Mouse (Mus musculus) forebrain, embryonic 12.5 days (tissue): ENCODE data around the gene Rpl36-ps4. TPM values are rescaled to one million over a fixed set of nuclear protein-coding genes. Genes with fewer than 3 reads are reported as not detected.
A peak's percentile ranks its signal among the peaks of the same experiment; 100 is the strongest.
"Not testable (repeated sequence)": the region's sequence is repeated elsewhere in the genome, so short reads cannot be mapped to it uniquely, and the experiment has no call there.

Experiments used
- ATAC-seq: fragments of 200-750 bp; cut with Nextera tagmentation; 2 replicates; pipeline ENCODE4 v1.8.0; 2017; ENCODE audit warnings: moderate TSS enrichment; ENCODE audit not compliant: low FRiP score
- H3K27ac ChIP-seq: fragments of 300-500 bp; sonication (generic); 2 replicates; pipeline ENCODE4 v1.5.1; 2016; ENCODE audit warnings: mild to moderate bottlenecking
- H3K27me3 ChIP-seq: fragments of 300-500 bp; sonication (generic); 2 replicates; pipeline ENCODE4 v1.6.1; 2016; ENCODE audit warnings: mild to moderate bottlenecking
- H3K36me3 ChIP-seq: fragments of 300-500 bp; sonication (generic); replicated peaks from 2 replicates; pipeline ENCODE4 v1.6.1; 2016; ENCODE audit warnings: mild to moderate bottlenecking
- H3K4me1 ChIP-seq: fragments of 300-500 bp; sonication (generic); 2 replicates; pipeline ENCODE4 v1.6.1; 2016
- H3K4me2 ChIP-seq: fragments of 300-500 bp; sonication (generic); 2 replicates; pipeline ENCODE4 v1.6.1; 2016; ENCODE audit warnings: mild to moderate bottlenecking, moderate library complexity
- H3K4me3 ChIP-seq: fragments of 300-500 bp; sonication (generic); replicated peaks from 2 replicates; pipeline ENCODE4 v1.5.1; 2016; ENCODE audit warnings: mild to moderate bottlenecking
- H3K9ac ChIP-seq: fragments of 300-500 bp; sonication (generic); 2 replicates; pipeline ENCODE4 v1.6.1; 2016; ENCODE audit warnings: mild to moderate bottlenecking
- H3K9me3 ChIP-seq: fragments of 300-500 bp; sonication (generic); 2 replicates; pipeline ENCODE4 v1.6.1; 2016
- WGBS: fragments of 180-500 bp; shearing (Covaris S2); methylation state at CpG from one replicate; pipeline ENCODE4 v1.1.7; 2016; 5-methylcytosine and 5-hydroxymethylcytosine counted together
- polyA plus RNA-seq: library from polyadenylated mRNA; unstranded; fragments of >200 nt; fragmentation: Nextera tagmentation; extraction: Ambion mirVana; gene quantifications from 2 replicates; pipeline ENCODE4 v1.2.1, GENCODE M21; 2016

The Rpl36-ps4 gene
- polyA plus RNA-seq, 1 experiment from 2014 or later, result not detected

- Histone ChIP-seq H3K4me3 (no peak overlapping the region), H3K4me2 (no peak overlapping the region), H3K9me3 (no peaks in the 10 kb centered on the region), H3K36me3 (no peaks in the 10 kb centered on the region), H3K4me1 (peaks cover 26% of the 10 kb centered on the region), H3K27ac (no peak overlapping the region), H3K27me3 (peaks cover 3% of the 10 kb centered on the region), H3K9ac (no peak overlapping the region)
- no peak for ATAC-seq
- WGBS, result 79% methylated on average over 1 of the region's 1 CpGs
Measured at GRCm38 (mm10) chr17:87882594-87882993, 38.2 kb upstream of the Rpl36-ps4 start.

DNA sequence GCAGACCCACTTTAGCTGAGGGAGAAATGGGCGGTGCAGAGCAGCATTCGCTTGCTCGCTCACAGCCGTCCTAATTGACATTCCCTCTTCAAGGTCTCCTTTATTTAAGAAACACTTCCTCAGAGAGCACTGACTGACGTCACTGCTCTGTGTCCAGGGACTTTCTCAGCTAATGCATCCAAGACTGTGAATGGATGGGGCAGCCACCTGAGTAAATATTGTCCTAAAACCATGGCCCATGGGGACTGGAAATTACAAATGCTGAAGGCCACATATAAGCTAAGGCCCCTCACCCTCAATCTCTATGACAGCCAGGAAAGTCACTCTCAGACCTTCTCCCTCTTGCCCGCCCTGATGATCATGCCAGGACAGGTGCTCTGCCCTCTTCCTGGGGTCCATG, 23.6 kb upstream of the Rpl36-ps4 start:
- WGBS, result 49% methylated on average over 6 of the region's 6 CpGs
- Histone ChIP-seq H3K4me1 (peaks cover 5% of the 10 kb centered on the region), H3K4me2 (no peak overlapping the region), H3K36me3 (no peaks in the 10 kb centered on the region), H3K27ac (no peak overlapping the region), H3K27me3 (no peaks in the 10 kb centered on the region), H3K4me3 (no peak overlapping the region), H3K9me3 (no peaks in the 10 kb centered on the region), H3K9ac (no peak overlapping the region)
- ATAC-seq, result 0 out of 2 replicates have a peak, but pooled peaks have one; percentile 20

- H3K27me3 ChIP-seq, result no peaks in the 10 kb centered on the region
- H3K36me3 ChIP-seq, result no peaks in the 10 kb centered on the region
- H3K27ac ChIP-seq, result no peak overlapping the region
- H3K9me3 ChIP-seq, result no peaks in the 10 kb centered on the region
- H3K4me3 ChIP-seq, result no peak overlapping the region
- ATAC-seq, result no peak
- H3K4me2 ChIP-seq, result no peak overlapping the region
- H3K9ac ChIP-seq, result no peak overlapping the region
- WGBS, result 67% methylated on average over 4 of the region's 4 CpGs
- H3K4me1 ChIP-seq, result peaks cover 17% of the 10 kb centered on the region
Measured at GRCm38 (mm10) chr17:87900677-87901076, 20.1 kb upstream of the Rpl36-ps4 start.

GRCm38 (mm10) chr17:87901163-87901562, 19.6 kb upstream of the Rpl36-ps4 start:
- Histone ChIP-seq H3K4me3 (no peak overlapping the region), H3K9ac (no peak overlapping the region), H3K9me3 (no peaks in the 10 kb centered on the region), H3K27me3 (no peaks in the 10 kb centered on the region), H3K27ac (no peak overlapping the region), H3K36me3 (no peaks in the 10 kb centered on the region), H3K4me2 (no peak overlapping the region), H3K4me1 (peaks cover 17% of the 10 kb centered on the region)
- WGBS, result 41% methylated on average over 7 of the region's 7 CpGs
- ATAC-seq, result no peak

DNA sequence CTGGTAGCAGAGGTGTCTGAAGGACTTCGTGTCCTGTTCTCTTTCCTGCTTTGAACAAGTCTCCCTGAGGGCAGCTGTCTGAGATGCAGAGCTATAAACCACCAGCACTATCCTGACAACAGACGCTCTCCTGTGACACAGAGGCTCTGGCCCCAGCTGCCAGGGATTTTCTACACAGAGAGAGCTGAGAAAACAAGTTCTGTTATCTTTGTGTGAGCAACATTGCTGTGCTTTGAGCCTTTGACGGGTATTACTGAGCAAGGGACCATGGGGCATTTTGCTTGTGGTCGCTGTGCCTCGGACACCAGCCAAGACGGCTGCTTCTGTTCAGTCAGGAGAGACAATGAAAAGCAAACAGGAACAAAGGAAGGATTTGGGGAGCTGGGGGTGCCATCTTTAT, 17.6 kb upstream of the Rpl36-ps4 start:
- Histone ChIP-seq H3K9ac (no peak overlapping the region), H3K4me1 (peaks cover 17% of the 10 kb centered on the region), H3K4me2 (no peak overlapping the region), H3K36me3 (no peaks in the 10 kb centered on the region), H3K27ac (peak overlapping the region; percentile 53), H3K4me3 (no peak overlapping the region), H3K27me3 (no peaks in the 10 kb centered on the region), H3K9me3 (no peaks in the 10 kb centered on the region)
- peak; percentile 44; the same call in 1 of the 2 replicates for ATAC-seq
- 17% methylated on average over 6 of the region's 6 CpGs for WGBS

- Histone ChIP-seq H3K4me2 (no peak overlapping the region), H3K27ac (peak overlapping the region; percentile 53; the same call in 1 of the 2 replicates), H3K36me3 (no peaks in the 10 kb centered on the region), H3K9me3 (no peaks in the 10 kb centered on the region), H3K27me3 (no peaks in the 10 kb centered on the region), H3K4me3 (no peak overlapping the region), H3K4me1 (peaks cover 17% of the 10 kb centered on the region), H3K9ac (no peak overlapping the region)
- no peak for ATAC-seq
- WGBS, result 92% methylated on average over 8 of the region's 8 CpGs
Measured at GRCm38 (mm10) chr17:87903725-87904124, 17.1 kb upstream of the Rpl36-ps4 start.

DNA sequence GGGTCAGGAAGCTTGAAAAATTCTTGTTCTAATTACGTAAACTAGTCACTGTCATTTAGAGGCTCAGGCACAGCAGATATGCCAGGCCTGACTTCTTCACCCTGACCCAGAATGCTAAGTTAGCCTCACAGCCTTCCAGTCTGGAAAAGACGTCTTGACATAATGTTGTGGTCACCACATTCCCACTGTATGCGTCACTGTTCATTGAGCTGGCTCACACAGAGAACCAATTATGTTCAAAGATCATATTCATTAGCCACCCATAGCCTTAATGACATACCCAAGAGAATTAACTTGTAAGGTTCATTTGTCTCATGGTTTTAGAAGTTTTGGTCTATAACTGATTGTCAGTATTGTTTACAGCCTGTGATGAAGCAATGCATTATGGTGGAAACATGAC, 5.4 kb upstream of the Rpl36-ps4 start:
- Histone ChIP-seq H3K9ac (no peak overlapping the region), H3K27ac (no peak overlapping the region), H3K27me3 (no peaks in the 10 kb centered on the region), H3K4me2 (no peak overlapping the region), H3K4me1 (no peaks in the 10 kb centered on the region), H3K36me3 (no peaks in the 10 kb centered on the region), H3K4me3 (no peak overlapping the region), H3K9me3 (0 out of 2 replicates have a peak, but pooled peaks cover 7% of the 10 kb centered on the region)
- no peak for ATAC-seq
- WGBS, result 88% methylated on average over 3 of the region's 3 CpGs

DNA sequence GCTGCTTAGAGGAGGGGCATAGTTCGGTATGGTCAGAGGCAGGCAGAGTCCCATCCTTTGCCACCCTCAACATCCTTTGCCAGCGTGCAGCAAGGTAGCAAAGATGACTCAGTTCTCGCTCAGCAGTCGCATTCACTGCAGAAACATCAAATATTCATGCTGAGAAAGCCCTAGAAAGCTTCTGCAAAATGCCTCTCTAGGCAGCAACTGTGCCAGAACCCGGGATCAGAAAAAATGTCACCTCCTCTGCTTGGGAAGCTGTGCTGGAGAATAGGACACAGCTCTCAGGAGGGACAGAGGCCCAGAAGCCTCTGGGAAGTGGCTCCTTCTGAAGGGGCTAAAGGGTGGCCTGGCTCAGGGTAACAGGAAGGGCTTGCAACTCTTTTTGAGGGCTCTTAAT, 2.7 kb upstream of the Rpl36-ps4 start:
- ATAC-seq, result no peak

GRCm38 (mm10) chr17:87934326-87934725, 13.5 kb downstream of the Rpl36-ps4 start:
- no peak overlapping the region for H3K9ac ChIP-seq
- no peak overlapping the region for H3K4me2 ChIP-seq
- H3K27ac ChIP-seq, result no peak overlapping the region
- no peaks in the 10 kb centered on the region for H3K27me3 ChIP-seq
- no peak for ATAC-seq
- H3K36me3 ChIP-seq, result no peaks in the 10 kb centered on the region
- no peaks in the 10 kb centered on the region for H3K9me3 ChIP-seq
- no peak overlapping the region for H3K4me3 ChIP-seq
- 82% methylated on average over 10 of the region's 10 CpGs for WGBS
- H3K4me1 ChIP-seq, result no peaks in the 10 kb centered on the region

More for the DNA sequence above, 2.7 kb upstream of the Rpl36-ps4 start:
- WGBS, result 86% methylated on average over 5 of the region's 5 CpGs
- H3K9me3 ChIP-seq, result no peaks in the 10 kb centered on the region
- no peak overlapping the region for H3K4me2 ChIP-seq
- no peaks in the 10 kb centered on the region for H3K27me3 ChIP-seq
- H3K27ac ChIP-seq, result no peak overlapping the region
- no peaks in the 10 kb centered on the region for H3K4me1 ChIP-seq
- H3K9ac ChIP-seq, result no peak overlapping the region
- H3K4me3 ChIP-seq, result no peak overlapping the region
- H3K36me3 ChIP-seq, result no peaks in the 10 kb centered on the region

GRCm38 (mm10) chr17:87934736-87935135, 14.0 kb downstream of the Rpl36-ps4 start:
- H3K27ac ChIP-seq, result no peak overlapping the region
- H3K4me2 ChIP-seq, result no peak overlapping the region
- ATAC-seq, result no peak
- H3K9me3 ChIP-seq, result no peaks in the 10 kb centered on the region
- H3K9ac ChIP-seq, result no peak overlapping the region
- 87% methylated on average over 8 of the region's 8 CpGs for WGBS
- H3K27me3 ChIP-seq, result no peaks in the 10 kb centered on the region
- H3K36me3 ChIP-seq, result no peaks in the 10 kb centered on the region
- no peaks in the 10 kb centered on the region for H3K4me1 ChIP-seq
- no peak overlapping the region for H3K4me3 ChIP-seq

DNA sequence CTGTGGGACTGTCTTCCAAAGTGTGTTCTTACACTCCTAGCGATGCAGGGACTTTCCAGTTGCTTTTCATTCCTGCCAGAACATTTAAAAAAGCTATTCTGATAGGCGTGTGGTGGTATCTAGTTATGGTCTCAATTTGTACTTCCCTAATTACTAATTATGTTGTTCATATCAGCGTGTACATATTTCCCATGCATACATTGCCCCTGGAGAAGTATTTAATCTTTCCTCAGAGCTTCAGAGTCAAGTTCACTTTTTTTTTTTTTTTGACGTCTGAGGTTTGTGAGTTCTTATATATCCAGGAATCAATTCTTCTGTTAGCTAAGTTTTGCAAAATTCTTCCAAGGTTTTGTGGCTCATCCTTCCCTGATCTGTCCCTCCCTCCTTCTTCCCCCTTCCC, 15.4 kb downstream of the Rpl36-ps4 start:
- H3K9ac ChIP-seq, result no peak overlapping the region
- WGBS, result 91% methylated on average over 4 of the region's 4 CpGs
- no peaks in the 10 kb centered on the region for H3K4me1 ChIP-seq
- H3K27ac ChIP-seq, result no peak overlapping the region
- no peaks in the 10 kb centered on the region for H3K9me3 ChIP-seq
- ATAC-seq, result no peak
- H3K4me3 ChIP-seq, result no peak overlapping the region
- no peak overlapping the region for H3K4me2 ChIP-seq
- H3K27me3 ChIP-seq, result no peaks in the 10 kb centered on the region
- no peaks in the 10 kb centered on the region for H3K36me3 ChIP-seq

DNA sequence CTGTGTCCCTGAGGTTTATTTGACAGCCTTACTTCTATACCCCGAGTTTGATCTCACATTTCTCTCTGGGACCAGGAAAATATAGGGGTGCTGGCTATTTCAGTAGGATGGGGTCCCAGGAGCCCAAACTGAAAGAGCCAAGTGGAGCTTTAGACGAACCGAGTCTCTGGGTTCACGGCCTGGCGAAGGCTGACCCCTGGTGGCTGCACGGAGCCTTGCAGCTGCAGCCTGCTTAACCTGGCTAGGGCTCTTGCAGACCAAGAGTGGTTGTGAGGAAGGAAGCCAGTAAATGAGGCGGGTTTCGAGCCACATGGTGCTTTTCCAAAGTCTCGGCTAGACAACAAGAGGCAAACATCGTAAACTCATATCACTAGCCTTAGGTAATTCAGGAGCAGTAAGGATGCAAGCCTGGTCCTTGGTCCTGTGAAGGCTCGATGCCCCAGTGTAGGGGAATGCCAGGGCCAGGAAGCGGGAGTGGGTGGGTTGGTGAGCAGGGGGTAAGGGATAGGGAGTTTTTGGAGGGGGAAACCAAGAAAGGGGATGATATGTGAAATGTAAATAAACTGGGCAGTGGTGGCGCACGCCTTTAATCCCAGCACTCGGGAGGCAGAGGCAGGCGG, 28.3 kb downstream of the Rpl36-ps4 start:
- Histone ChIP-seq H3K4me3 (no peak overlapping the region), H3K36me3 (no peaks in the 10 kb centered on the region), H3K4me1 (no peaks in the 10 kb centered on the region), H3K9ac (no peak overlapping the region), H3K4me2 (no peak overlapping the region), H3K27ac (no peak overlapping the region), H3K27me3 (no peaks in the 10 kb centered on the region), H3K9me3 (no peaks in the 10 kb centered on the region)
- WGBS, result 44% methylated on average over 16 of the region's 16 CpGs
- peak; percentile 55; the same call in 1 of the 2 replicates for ATAC-seq

DNA sequence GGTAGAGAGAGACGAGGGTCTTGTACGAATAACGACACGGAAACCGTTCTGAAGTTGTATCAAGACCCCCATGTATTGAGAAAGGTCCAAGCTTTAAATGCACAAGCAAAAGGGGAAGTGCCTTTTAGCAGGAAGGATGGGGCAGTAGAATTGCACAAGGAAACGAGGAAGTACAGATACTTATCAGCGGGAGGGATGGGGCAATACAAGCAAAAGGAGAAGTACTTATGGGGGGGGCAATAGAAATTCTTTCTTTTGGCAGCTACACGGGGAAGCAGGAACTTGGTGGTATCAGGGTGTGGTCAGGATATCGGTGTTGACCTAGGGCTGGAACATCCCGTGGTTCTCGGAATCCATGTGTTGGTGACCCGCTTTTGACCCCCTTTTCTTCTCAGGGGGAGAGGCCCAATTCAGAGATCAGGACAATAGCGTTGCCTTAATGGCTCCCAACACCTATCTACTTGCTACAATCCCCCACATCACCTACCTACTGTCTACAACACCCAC, 33.9 kb downstream of the Rpl36-ps4 start:
- WGBS, result 97% methylated on average over 13 of the region's 13 CpGs
- H3K27ac ChIP-seq, H3K36me3 ChIP-seq, H3K9me3 ChIP-seq, H3K27me3 ChIP-seq, H3K4me2 ChIP-seq, H3K4me1 ChIP-seq, ATAC-seq, H3K4me3 ChIP-seq, H3K9ac ChIP-seq: not testable (repeated sequence)
